Comparison of ENCODE assay signal across 18 mouse cellular contexts in the genomic region with DNA sequence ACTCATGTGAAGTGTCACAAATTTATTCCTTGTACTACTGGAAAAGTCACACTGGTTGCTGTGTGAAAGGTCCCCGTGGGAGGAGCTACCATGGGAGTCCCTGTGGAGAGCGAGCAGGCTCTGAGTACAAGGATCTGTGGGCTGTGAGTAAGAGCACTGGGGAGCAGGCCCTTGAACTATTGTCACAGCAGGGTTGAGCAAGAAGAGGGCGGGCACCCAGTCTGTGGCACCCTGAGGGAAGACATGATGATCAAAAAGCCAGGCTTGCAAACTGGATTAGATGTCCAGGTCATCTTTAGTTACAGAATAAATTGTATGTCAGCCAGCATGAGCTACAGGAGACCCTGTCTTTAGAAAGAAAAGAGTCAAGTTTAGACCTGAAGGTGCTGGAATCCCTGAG. TPM values are rescaled to one million over a fixed set of nuclear protein-coding genes. Genes with fewer than 3 reads are reported as not detected.
DNase-seq lines count a peak whose midpoint lies in the region; ATAC-seq and TF ChIP-seq lines count a peak whose summit lies in the region.
"Had no signal": no experiment of that assay in that cellular context is flagged by ENCODE, and none has a peak within 500 bp of the region (broad histone marks: within the 10 kb centered on the region; RNA-seq: fewer than 3 reads in every experiment).

No protein-coding gene starts in this region.

- no peak overlapping the region for H3K4me2 ChIP-seq in hindbrain, embryonic 14.5 days (replicated peaks)
- H3K4me2 ChIP-seq: heart, embryonic 12.5 days; limb, embryonic 13.5 days; midbrain, embryonic 15.5 days had no signal

- no peak overlapping the region for H3K9ac ChIP-seq in hindbrain, embryonic 14.5 days
- H3K9ac ChIP-seq: heart, embryonic 12.5 days; limb, embryonic 13.5 days; midbrain, embryonic 15.5 days had no signal

- DNase-seq in 3T3-L1 (ENCODE audit: low read depth, low spot score) (peak; percentile 47), adipocyte (ENCODE audit: low spot score) (peak; percentile 81)
- peak; percentile 31 for DNase-seq in lung, postnatal 14 days
- DNase-seq in left cerebral cortex, postnatal 14 days (ENCODE audit: low spot score in 2 of 2) = no peak
- DNase-seq in hindbrain, embryonic 14.5 days (ENCODE audit: low spot score) = no peak
- DNase-seq in kidney, adult 2 months = no peak
- DNase-seq: cerebellum, adult 9-10 months; gastrocnemius, postnatal 14 days; heart, postnatal 4 days; kidney, adult 9 months; right cerebral cortex, postnatal 25 days had no signal

- peaks cover 3% of the 10 kb centered on the region; the same call in 1 of the 2 replicates for H3K4me1 ChIP-seq in brown adipose tissue, adult 24 weeks (ENCODE audit: control insufficient read depth, insufficient read depth, insufficient read length, low read length)
- no peaks in the 10 kb centered on the region for H3K4me1 ChIP-seq in hindbrain, embryonic 14.5 days (replicated peaks; ENCODE audit: control insufficient read depth, insufficient read depth, low read length)
- H3K4me1 ChIP-seq in kidney, adult 2 months (ENCODE audit: control insufficient read depth, insufficient read depth, low read length) = peaks cover 13% of the 10 kb centered on the region
- H3K4me1 ChIP-seq: heart, embryonic 12.5 days; limb, embryonic 13.5 days; midbrain, embryonic 15.5 days had no signal

- no peak for TF ChIP-seq CTCF in kidney, adult 2 months (conservative IDR thresholded peaks at IDR 0.05; ENCODE audit: insufficient read depth, insufficient read length, low read depth, low read length)

- TF ChIP-seq POLR2A in kidney, adult 2 months (IDR thresholded peaks at IDR 0.05; ENCODE audit: low read depth, low read length) = no peak

- H3K27ac ChIP-seq in brown adipose tissue, adult 24 weeks (replicated peaks; ENCODE audit: low read depth, low read length) = peak overlapping the region; percentile 58; the same call in 1 of the 2 replicates
- H3K27ac ChIP-seq in hindbrain, embryonic 14.5 days = no peak overlapping the region
- H3K27ac ChIP-seq in kidney, adult 2 months (ENCODE audit: insufficient read depth, low read depth, low read length) = no peak overlapping the region
- H3K27ac ChIP-seq: layer of hippocampus, adult 2 months; left cerebral cortex, adult 2 months; limb, embryonic 13.5 days; midbrain, embryonic 15.5 days had no signal

- H3K27me3 ChIP-seq in hindbrain, embryonic 14.5 days (ENCODE audit: control insufficient read depth, insufficient read depth, low read length) = no peaks in the 10 kb centered on the region
- no peaks in the 10 kb centered on the region for H3K27me3 ChIP-seq in kidney, adult 2 months (replicated peaks; ENCODE audit: control insufficient read depth, insufficient read depth, low read length)
- H3K27me3 ChIP-seq: heart, embryonic 12.5 days; limb, embryonic 13.5 days; midbrain, embryonic 15.5 days had no signal

- no peak overlapping the region for H3K4me3 ChIP-seq in brown adipose tissue, adult 24 weeks (ENCODE audit: insufficient read depth, low read depth, low read length)
- H3K4me3 ChIP-seq in hindbrain, embryonic 14.5 days (replicated peaks; ENCODE audit: low read length) = no peak overlapping the region
- H3K4me3 ChIP-seq in kidney, adult 2 months (ENCODE audit: insufficient read depth, low read depth, low read length) = no peak overlapping the region
- H3K4me3 ChIP-seq: erythroblast, embryonic 14.5 days; heart, embryonic 12.5 days; layer of hippocampus, adult 2 months; left cerebral cortex, adult 2 months; limb, embryonic 13.5 days; midbrain, embryonic 15.5 days had no signal

- no peaks in the 10 kb centered on the region; the same call in 1 of the 2 replicates for H3K9me3 ChIP-seq in hindbrain, embryonic 14.5 days (ENCODE audit: control insufficient read depth, low read length)
- H3K9me3 ChIP-seq: heart, embryonic 12.5 days; limb, embryonic 13.5 days; midbrain, embryonic 15.5 days had no signal

- H3K36me3 ChIP-seq in hindbrain, embryonic 14.5 days (replicated peaks; ENCODE audit: control insufficient read depth, insufficient read depth) = no peaks in the 10 kb centered on the region
- H3K36me3 ChIP-seq in kidney, adult 2 months (ENCODE audit: control insufficient read depth, insufficient read depth, low read length) = no peaks in the 10 kb centered on the region
- H3K36me3 ChIP-seq: heart, embryonic 12.5 days; limb, embryonic 13.5 days; midbrain, embryonic 15.5 days had no signal

- intact Hi-C loops in left cerebral cortex, postnatal 14 days (cut with DNase I) = no loop called here

- no peak for ATAC-seq in hindbrain, embryonic 14.5 days (ENCODE audit: low FRiP score)
- ATAC-seq: midbrain, embryonic 15.5 days had no signal

- 60% methylated on average over 3 of the region's 3 CpGs for WGBS in hindbrain, embryonic 14.5 days
- 78% methylated on average over 3 of the region's 3 CpGs for WGBS in kidney, adult 2 months

RNA-seq across cellular contexts. Expression of a gene that starts 26.3 kb away (rescaled TPM):
- polyA plus RNA-seq in brown adipose tissue, adult 24 weeks (2012; ENCODE audit: insufficient read depth, insufficient read length, missing spikeins) = 328 and 343 TPM in 2 replicates
- total RNA-seq in left cerebral cortex, postnatal 14 days (2021) = 10 to 100 TPM; 57.2 to 59.2 TPM
- polyA plus RNA-seq in hindbrain, embryonic 14.5 days (2014; fragmentation: Nextera tagmentation; extraction: Ambion mirVana) = 27.5 and 31.3 TPM in 2 replicates
- 286 and 295 TPM in 2 replicates for polyA plus RNA-seq in kidney, adult 2 months (2012; rRNA removed)

RNA-seq across cellular contexts. Expression of a gene that starts 38.2 kb away (rescaled TPM):
- 30.6 and 32.3 TPM in 2 replicates for polyA plus RNA-seq in brown adipose tissue, adult 24 weeks (2012; ENCODE audit: insufficient read depth, insufficient read length, missing spikeins)
- not detected for total RNA-seq in left cerebral cortex, postnatal 14 days (2021)
- polyA plus RNA-seq in hindbrain, embryonic 14.5 days (2014; fragmentation: Nextera tagmentation; extraction: Ambion mirVana) = not detected in 2 replicates
- polyA plus RNA-seq in kidney, adult 2 months (2012; rRNA removed) = 2.8 TPM in 2 replicates
- total RNA-seq: gastrocnemius, postnatal 14 days; heart, postnatal 4 days; layer of hippocampus, adult 2 months; left cerebral cortex, adult 2 months had no signal
- polyA plus RNA-seq: erythroblast, embryonic 14.5 days; heart, embryonic 12.5 days; limb, embryonic 13.5 days; midbrain, embryonic 15.5 days had no signal

RNA-seq across cellular contexts. Expression of a gene that starts 59.4 kb away (rescaled TPM):
- polyA plus RNA-seq in brown adipose tissue, adult 24 weeks (2012; ENCODE audit: insufficient read depth, insufficient read length, missing spikeins) = 6.9 and 8.0 TPM in 2 replicates
- total RNA-seq in left cerebral cortex, postnatal 14 days (2021) = 10 to 100 TPM; 30.8 to 31.7 TPM
- polyA plus RNA-seq in hindbrain, embryonic 14.5 days (2014; fragmentation: Nextera tagmentation; extraction: Ambion mirVana) = 4.1 and 5.9 TPM in 2 replicates
- 4.6 and 9.8 TPM in 2 replicates for polyA plus RNA-seq in kidney, adult 2 months (2012; rRNA removed)
- polyA plus RNA-seq: erythroblast, embryonic 14.5 days had no signal

Comparison
In these comparisons a context has a peak if more than half of its experiments do, and no peak if none do; other contexts are left out.
1. DNase-seq: peak in 3T3-L1 (single experiment), adipocyte (single experiment) and lung, postnatal 14 days (single experiment); none in left cerebral cortex, postnatal 14 days (0 of 2), hindbrain, embryonic 14.5 days (single experiment) and kidney, adult 2 months (single experiment).